Mouse (Mus musculus) ES-E14 (cell line): ENCODE measurements around the gene Btbd3.

ENCODE experiments used
- HCFC1 ChIP-seq: IDR thresholded peaks from 2 replicates; pipeline ENCODE4 v1.6.1; 2012; ENCODE audit warnings: low read length, inconsistent platforms, borderline replicate concordance; ENCODE audit not compliant: insufficient read depth
- MAFK ChIP-seq: IDR thresholded peaks from 2 replicates; pipeline ENCODE4 v1.6.1; 2014; ENCODE audit warnings: mild to moderate bottlenecking, low read depth, low read length, inconsistent platforms; ENCODE audit not compliant: insufficient read depth

DNA sequence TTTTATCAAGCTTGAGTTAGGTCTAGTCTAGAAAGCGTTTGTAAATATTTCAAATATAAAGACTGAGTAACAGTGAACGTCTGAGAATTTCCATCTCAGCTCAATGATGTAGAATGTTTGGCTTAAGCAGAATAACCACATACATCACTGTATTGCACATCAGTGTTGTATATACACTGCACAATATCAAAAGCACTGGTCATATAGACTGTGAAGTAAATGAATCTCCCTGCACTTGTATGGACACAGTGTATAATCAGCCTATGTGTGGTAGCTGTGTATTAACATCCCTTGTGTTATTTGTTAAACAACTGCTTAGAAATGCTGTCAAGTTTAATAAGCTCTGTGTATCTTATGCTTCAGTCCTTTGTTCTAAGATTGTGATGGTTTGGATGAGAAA, 49.9 kb downstream of the Btbd3 start:
- TF ChIP-seq MAFK: no peak
- no peak for TF ChIP-seq HCFC1
